Mouse (Mus musculus) liver, embryonic 15.5 days (tissue): ENCODE measurements around the gene Olfr791. TPM values are rescaled to one million over a fixed set of nuclear protein-coding genes. Genes with fewer than 3 reads are reported as not detected.

Experiments
- polyA plus RNA-seq: library from polyadenylated mRNA; unstranded; fragments of >200 nt; fragmentation: Nextera tagmentation; extraction: Ambion mirVana; gene quantifications from 2 replicates; pipeline ENCODE4 v1.2.1, GENCODE M21; 2015

The Olfr791 gene
- polyA plus RNA-seq, 1 experiment from 2014 or later, result not detected

Other genes with a start within 250 kb of the Olfr791 start
- gene Olfr780, start 203.7 kb upstream of the Olfr791 start, polyA plus RNA-seq, result not detected in 2 replicates
- not detected in 2 replicates for gene Olfr781, start 192.9 kb upstream of the Olfr791 start, polyA plus RNA-seq
- not detected in 2 replicates for gene Olfr782, start 172.9 kb upstream of the Olfr791 start, polyA plus RNA-seq
- not detected in 2 replicates for gene Olfr784, start 137.7 kb upstream of the Olfr791 start, polyA plus RNA-seq
- not detected in 2 replicates for gene Olfr785, start 116.4 kb upstream of the Olfr791 start, polyA plus RNA-seq
- gene Olfr786, start 94.5 kb upstream of the Olfr791 start, polyA plus RNA-seq, result not detected in 2 replicates
- gene Olfr787, start 59.9 kb upstream of the Olfr791 start, polyA plus RNA-seq, result not detected in 2 replicates
- not detected in 2 replicates for gene Olfr788, start 50.8 kb upstream of the Olfr791 start, polyA plus RNA-seq
- not detected in 2 replicates for gene Olfr789, start 37.0 kb upstream of the Olfr791 start, polyA plus RNA-seq
- not detected in 2 replicates for gene Olfr790, start 23.3 kb upstream of the Olfr791 start, polyA plus RNA-seq
- gene Olfr792, start 17.4 kb downstream of the Olfr791 start, polyA plus RNA-seq, result not detected in 2 replicates
- not detected in 2 replicates for gene Olfr794, start 45.9 kb downstream of the Olfr791 start, polyA plus RNA-seq
- not detected in 2 replicates for gene Olfr796, start 90.8 kb downstream of the Olfr791 start, polyA plus RNA-seq
- gene Olfr798, start 106.1 kb downstream of the Olfr791 start, polyA plus RNA-seq, result not detected in 2 replicates
- gene Olfr799, start 115.7 kb downstream of the Olfr791 start, polyA plus RNA-seq, result not detected in 2 replicates
- not detected in 2 replicates for gene Olfr800, start 135.9 kb downstream of the Olfr791 start, polyA plus RNA-seq
- gene Olfr801, start 152.1 kb downstream of the Olfr791 start, polyA plus RNA-seq, result not detected in 2 replicates
- not detected in 2 replicates for gene Olfr802, start 166.4 kb downstream of the Olfr791 start, polyA plus RNA-seq
- gene Olfr803, start 172.5 kb downstream of the Olfr791 start, polyA plus RNA-seq, result not detected in 2 replicates
- gene Olfr804, start 181.4 kb downstream of the Olfr791 start, polyA plus RNA-seq, result not detected in 2 replicates
- gene Olfr805, start 207.6 kb downstream of the Olfr791 start, polyA plus RNA-seq, result not detected in 2 replicates
- gene Olfr806, start 220.1 kb downstream of the Olfr791 start, polyA plus RNA-seq, result not detected in 2 replicates
- gene Olfr807, start 236.0 kb downstream of the Olfr791 start, polyA plus RNA-seq, result not detected in 2 replicates
- gene Olfr808, start 243.7 kb downstream of the Olfr791 start, polyA plus RNA-seq, result not detected in 2 replicates